Mouse (Mus musculus) neural tube, embryonic 13.5 days (tissue): ENCODE measurements at regions not wholly inside any gene's neighbourhood (a gene's known extent, or its start where the extent isn't known, plus 50 kb on each side); places are given as distances from the start of the nearest gene placed in this dataset.
"Not testable (repeated sequence)": the region's sequence is repeated elsewhere in the genome, so short reads cannot be mapped to it uniquely, and the experiment has no call there.

Source experiments
- ATAC-seq: fragments of 200-750 bp; cut with Nextera tagmentation; 2 replicates; pipeline ENCODE4 v1.8.0; 2017; ENCODE audit warnings: low read depth, mild to moderate bottlenecking, moderate TSS enrichment, moderate library complexity
- H3K27ac ChIP-seq: fragments of 300-500 bp; sonication (generic); replicated peaks from 2 replicates; pipeline ENCODE4 v1.5.1; 2015; ENCODE audit warnings: moderate library complexity, mild to moderate bottlenecking, inconsistent platforms
- H3K27me3 ChIP-seq: fragments of 300-500 bp; sonication (generic); 2 replicates; pipeline ENCODE4 v1.6.1; 2015; ENCODE audit warnings: mild to moderate bottlenecking, inconsistent platforms
- H3K36me3 ChIP-seq: fragments of 300-500 bp; sonication (generic); 2 replicates; pipeline ENCODE4 v1.6.1; 2015; ENCODE audit warnings: mild to moderate bottlenecking, inconsistent platforms
- H3K4me1 ChIP-seq: fragments of 300-500 bp; sonication (generic); replicated peaks from 2 replicates; pipeline ENCODE4 v1.6.1; 2015; ENCODE audit warnings: inconsistent platforms
- H3K4me2 ChIP-seq: fragments of 300-500 bp; sonication (generic); 2 replicates; pipeline ENCODE4 v1.6.1; 2015; ENCODE audit warnings: inconsistent platforms, mild to moderate bottlenecking, moderate library complexity
- H3K4me3 ChIP-seq: fragments of 300-500 bp; sonication (generic); 2 replicates; pipeline ENCODE4 v1.5.1; 2015; ENCODE audit warnings: mild to moderate bottlenecking, inconsistent platforms
- H3K9ac ChIP-seq: fragments of 300-500 bp; sonication (generic); 2 replicates; pipeline ENCODE4 v1.6.1; 2015; ENCODE audit warnings: moderate library complexity, mild to moderate bottlenecking, inconsistent platforms
- H3K9me3 ChIP-seq: fragments of 300-500 bp; sonication (generic); 2 replicates; pipeline ENCODE4 v1.6.1; 2016; ENCODE audit warnings: inconsistent platforms
- whole genome bisulfite sequencing: fragments of 180-500 bp; shearing (Covaris S2); methylation state at CpG from one replicate; pipeline ENCODE4 v1.1.7; 2015; 5-methylcytosine and 5-hydroxymethylcytosine counted together

DNA sequence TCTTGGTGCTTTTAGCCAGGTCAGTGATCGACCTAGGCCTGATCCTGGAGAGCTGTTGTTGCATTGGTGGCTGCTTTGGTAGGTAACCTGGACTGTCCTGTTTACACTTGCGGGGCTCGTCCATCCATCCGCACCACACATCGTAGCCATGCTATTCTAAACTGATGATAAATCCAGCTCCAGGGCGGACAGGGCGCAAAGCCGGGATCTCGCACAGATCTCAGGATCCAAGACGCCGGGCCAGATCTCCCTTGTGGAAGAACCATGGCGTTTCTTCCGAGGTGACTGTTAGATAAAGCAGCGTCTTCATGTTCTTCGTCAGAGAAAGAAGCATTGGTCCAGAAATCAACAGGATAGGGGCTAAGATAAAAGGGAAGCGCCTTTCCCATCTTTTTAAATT, 115.6 kb downstream of the Sec16b start:
- H3K9ac ChIP-seq, H3K27me3 ChIP-seq, H3K4me1 ChIP-seq, ATAC-seq, H3K9me3 ChIP-seq, H3K27ac ChIP-seq, H3K4me2 ChIP-seq, H3K36me3 ChIP-seq, H3K4me3 ChIP-seq: not testable (repeated sequence)
- 94% methylated on average over 16 of the region's 16 CpGs for WGBS

GRCm38 (mm10) chr1:157632586-157632985, 126.1 kb downstream of the Sec16b start:
- Histone ChIP-seq H3K4me1 (no peaks in the 10 kb centered on the region), H3K27ac (no peak overlapping the region), H3K9me3 (no peaks in the 10 kb centered on the region), H3K4me3 (no peak overlapping the region), H3K36me3 (no peaks in the 10 kb centered on the region), H3K9ac (no peak overlapping the region), H3K4me2 (no peak overlapping the region), H3K27me3 (no peaks in the 10 kb centered on the region)
- WGBS, result 74% methylated on average over 3 of the region's 3 CpGs
- no peak for ATAC-seq

- H3K27ac ChIP-seq, result no peak overlapping the region
- no peak for ATAC-seq
- no peak overlapping the region for H3K9ac ChIP-seq
- H3K36me3 ChIP-seq, result no peaks in the 10 kb centered on the region
- no peaks in the 10 kb centered on the region for H3K27me3 ChIP-seq
- no peaks in the 10 kb centered on the region for H3K4me1 ChIP-seq
- no peaks in the 10 kb centered on the region for H3K9me3 ChIP-seq
- 85% methylated on average over 6 of the region's 6 CpGs for WGBS
- H3K4me2 ChIP-seq, result no peak overlapping the region
- no peak overlapping the region for H3K4me3 ChIP-seq
These were observed 126.9 kb downstream of the Sec16b start for GRCm38 (mm10) chr1:157633470-157633869.

DNA sequence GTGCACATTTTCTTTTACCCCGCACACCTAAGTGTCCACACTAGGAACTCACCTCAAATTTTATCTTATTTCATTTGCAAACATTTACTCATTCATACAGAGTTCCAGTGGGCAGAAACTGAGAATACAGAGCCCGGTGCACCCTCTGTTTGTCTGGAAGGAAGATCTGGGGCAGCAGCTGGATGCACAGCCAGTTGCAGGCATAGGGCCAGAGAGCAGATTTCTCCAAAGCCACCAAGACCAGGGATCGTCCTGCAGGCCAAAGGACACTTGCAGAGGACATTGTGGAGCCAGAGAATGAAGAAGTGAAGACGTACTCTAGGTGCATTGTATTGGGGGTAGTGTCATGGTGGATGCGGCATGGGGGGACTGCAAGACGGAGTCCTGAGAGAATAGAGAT, 129.2 kb downstream of the Sec16b start:
- H3K36me3 ChIP-seq, result no peaks in the 10 kb centered on the region
- WGBS, result 87% methylated on average over 6 of the region's 6 CpGs

DNA sequence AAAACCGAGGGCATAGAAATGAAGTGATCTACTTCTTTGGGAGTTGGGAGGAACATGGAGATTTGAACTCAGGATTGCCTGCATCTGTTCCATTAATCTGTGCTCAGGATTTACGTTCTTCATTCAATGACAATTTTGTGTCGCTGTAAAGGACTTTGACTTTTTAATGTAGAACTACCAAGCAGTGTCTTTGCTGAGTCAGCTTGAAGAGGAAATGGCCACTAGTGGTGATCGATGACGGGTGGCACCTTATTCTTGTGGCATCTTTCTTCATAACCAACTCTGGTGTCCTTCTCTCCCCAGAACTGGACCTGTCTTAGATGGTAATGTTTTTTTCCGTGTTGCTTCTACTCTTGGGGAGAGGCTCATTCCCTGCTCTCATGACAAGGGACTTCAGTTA, 137.0 kb downstream of the Sec16b start:
- Histone ChIP-seq H3K36me3 (no peaks in the 10 kb centered on the region), H3K4me2 (no peak overlapping the region), H3K9me3 (no peaks in the 10 kb centered on the region), H3K9ac (no peak overlapping the region), H3K27ac (no peak overlapping the region), H3K27me3 (no peaks in the 10 kb centered on the region), H3K4me3 (no peak overlapping the region), H3K4me1 (no peaks in the 10 kb centered on the region)
- ATAC-seq, result no peak
- 91% methylated on average over 6 of the region's 6 CpGs for WGBS

More for the DNA sequence above, 129.2 kb downstream of the Sec16b start:
- H3K27ac ChIP-seq, result no peak overlapping the region
- H3K4me1 ChIP-seq, result no peaks in the 10 kb centered on the region
- no peak for ATAC-seq
- no peak overlapping the region for H3K4me3 ChIP-seq
- no peak overlapping the region for H3K4me2 ChIP-seq
- no peaks in the 10 kb centered on the region for H3K27me3 ChIP-seq
- H3K9me3 ChIP-seq, result no peaks in the 10 kb centered on the region
- no peak overlapping the region for H3K9ac ChIP-seq

DNA sequence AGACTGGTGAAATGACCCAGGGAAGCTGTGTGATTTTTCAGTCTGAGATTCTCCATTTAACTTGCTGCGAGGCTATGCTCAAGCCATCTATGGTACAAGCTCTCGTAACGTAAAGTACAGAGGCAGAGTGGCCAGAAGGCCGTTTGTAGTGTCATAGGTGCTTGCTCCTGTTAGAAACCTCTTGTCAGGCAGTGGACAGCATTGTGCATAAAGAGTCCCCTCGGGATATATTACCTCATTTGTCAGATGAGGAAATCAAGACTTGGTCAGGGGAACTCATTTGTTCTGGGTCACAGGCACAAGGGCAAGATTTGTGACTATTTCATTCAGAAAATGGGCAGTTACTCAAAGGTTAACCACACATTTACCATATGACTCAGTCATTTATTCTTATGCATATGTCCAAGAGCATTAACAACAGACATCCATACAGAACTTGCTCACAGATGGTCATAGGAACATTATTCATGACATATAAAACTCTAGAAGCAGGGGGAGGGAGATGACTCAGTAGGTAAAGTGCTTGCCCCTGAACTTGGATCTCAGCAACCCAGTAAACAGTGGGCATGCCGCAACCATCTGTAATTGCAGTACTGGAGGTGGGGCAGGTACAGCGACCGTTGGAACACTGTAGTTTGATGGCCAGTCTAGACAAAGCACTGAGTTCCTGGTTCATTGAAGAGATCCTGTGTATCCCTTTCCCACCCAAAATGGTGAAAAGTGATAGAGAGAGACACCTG, 139.3 kb downstream of the Sec16b start:
- no peak for ATAC-seq
- no peak overlapping the region for H3K4me3 ChIP-seq

GRCm38 (mm10) chr1:157655446-157655845, 148.9 kb downstream of the Sec16b start:
- 70% methylated on average over 4 of the region's 4 CpGs for WGBS
- no peaks in the 10 kb centered on the region for H3K4me1 ChIP-seq
- no peak overlapping the region for H3K4me2 ChIP-seq
- H3K36me3 ChIP-seq, result no peaks in the 10 kb centered on the region
- no peak for ATAC-seq
- H3K9ac ChIP-seq, result no peak overlapping the region
- H3K4me3 ChIP-seq, result no peak overlapping the region
- no peaks in the 10 kb centered on the region for H3K9me3 ChIP-seq
- no peak overlapping the region for H3K27ac ChIP-seq
- H3K27me3 ChIP-seq, result no peaks in the 10 kb centered on the region

More for the DNA sequence above, 139.3 kb downstream of the Sec16b start:
- Histone ChIP-seq H3K4me2 (no peak overlapping the region), H3K9me3 (no peaks in the 10 kb centered on the region), H3K36me3 (no peaks in the 10 kb centered on the region), H3K27me3 (no peaks in the 10 kb centered on the region), H3K27ac (no peak overlapping the region), H3K9ac (no peak overlapping the region), H3K4me1 (no peaks in the 10 kb centered on the region)
- 65% methylated on average over 8 of the region's 8 CpGs for WGBS

- Histone ChIP-seq H3K4me2 (no peak overlapping the region), H3K4me3 (no peak overlapping the region), H3K9ac (no peak overlapping the region), H3K27ac (no peak overlapping the region), H3K36me3 (no peaks in the 10 kb centered on the region), H3K4me1 (no peaks in the 10 kb centered on the region), H3K9me3 (no peaks in the 10 kb centered on the region), H3K27me3 (no peaks in the 10 kb centered on the region)
- WGBS, result 93% methylated on average over 6 of the region's 6 CpGs
- ATAC-seq, result no peak
These were observed 163.1 kb downstream of the Sec16b start for GRCm38 (mm10) chr1:157669626-157670025.

DNA sequence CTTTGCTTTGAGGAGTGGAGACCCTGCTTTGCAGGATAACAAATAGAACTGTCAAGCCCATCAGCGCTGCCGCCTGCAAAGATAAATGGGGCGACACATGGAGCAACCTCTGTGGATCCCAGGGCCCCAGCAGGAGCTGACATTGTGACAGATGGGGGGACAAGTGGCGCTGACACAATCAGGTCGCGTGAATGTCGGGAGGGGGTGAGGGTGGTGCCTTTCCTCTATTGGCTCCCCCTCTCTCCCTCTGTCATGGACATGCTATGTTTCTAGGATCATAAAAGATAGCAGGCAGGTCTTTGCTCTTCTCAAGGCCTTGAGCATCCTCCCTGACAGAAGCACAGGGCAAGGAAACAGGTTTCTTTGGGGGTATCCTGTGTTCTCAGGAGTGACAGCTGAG, 177.8 kb downstream of the Sec16b start:
- no peak overlapping the region for H3K4me2 ChIP-seq
- no peak for ATAC-seq
- 16% methylated on average over 7 of the region's 7 CpGs for WGBS

GRCm38 (mm10) chr1:157695198-157695597, 188.7 kb downstream of the Sec16b start:
- 76% methylated on average over 2 of the region's 2 CpGs for WGBS
- Histone ChIP-seq H3K9me3 (no peaks in the 10 kb centered on the region), H3K4me2 (no peak overlapping the region), H3K9ac (no peak overlapping the region), H3K36me3 (no peaks in the 10 kb centered on the region), H3K27me3 (no peaks in the 10 kb centered on the region), H3K27ac (no peak overlapping the region), H3K4me3 (no peak overlapping the region), H3K4me1 (no peaks in the 10 kb centered on the region)
- no peak for ATAC-seq

More for the DNA sequence above, 177.8 kb downstream of the Sec16b start:
- Histone ChIP-seq H3K4me1 (no peaks in the 10 kb centered on the region), H3K36me3 (no peaks in the 10 kb centered on the region), H3K4me3 (no peak overlapping the region), H3K9me3 (no peaks in the 10 kb centered on the region), H3K9ac (no peak overlapping the region), H3K27me3 (no peaks in the 10 kb centered on the region), H3K27ac (no peak overlapping the region)

DNA sequence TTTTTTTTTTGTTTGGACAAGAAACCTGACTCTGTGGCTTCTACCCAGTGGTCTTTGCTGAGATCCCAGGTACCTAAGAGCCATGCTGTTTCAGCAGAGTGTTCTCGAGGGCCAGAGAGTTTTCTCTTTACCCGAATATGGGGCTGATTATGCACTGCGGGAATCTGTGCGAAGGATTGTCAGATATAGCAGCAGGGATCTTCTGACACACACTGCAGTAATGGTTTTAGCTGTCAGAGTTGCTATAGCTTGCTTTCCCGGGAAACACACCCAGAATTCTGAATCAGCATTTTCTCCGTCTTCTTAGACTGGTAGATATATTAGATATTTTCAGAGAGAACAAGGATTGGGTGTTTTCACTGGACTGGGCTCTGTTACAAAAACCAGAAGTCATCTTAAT, 197.1 kb downstream of the Sec16b start:
- Histone ChIP-seq H3K9me3 (no peaks in the 10 kb centered on the region), H3K4me1 (no peaks in the 10 kb centered on the region), H3K27ac (no peak overlapping the region), H3K36me3 (no peaks in the 10 kb centered on the region), H3K27me3 (no peaks in the 10 kb centered on the region), H3K9ac (no peak overlapping the region), H3K4me3 (no peak overlapping the region), H3K4me2 (no peak overlapping the region)
- ATAC-seq, result no peak
- WGBS, result 71% methylated on average over 6 of the region's 6 CpGs

DNA sequence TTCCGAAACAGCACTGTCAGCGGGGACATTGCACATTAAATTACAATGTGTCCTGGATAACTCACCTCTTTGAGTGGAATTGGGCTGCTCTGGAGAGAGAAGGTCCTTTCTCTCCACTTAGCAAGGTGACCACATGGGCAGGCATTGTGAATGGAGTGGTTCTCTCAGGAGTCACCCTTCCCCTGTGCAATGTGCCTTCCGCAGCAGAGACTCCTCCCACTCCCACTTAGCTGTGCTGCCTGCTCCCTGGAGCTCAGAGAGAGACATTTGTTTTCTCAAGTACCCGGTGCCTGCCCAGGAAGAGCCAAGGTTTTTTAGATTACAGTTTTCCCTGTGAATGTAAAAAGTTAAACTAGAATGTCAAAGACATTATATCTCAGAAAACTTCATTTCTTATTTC, 198.8 kb downstream of the Sec16b start:
- 42% methylated on average over 4 of the region's 4 CpGs for WGBS
- Histone ChIP-seq H3K4me2 (no peak overlapping the region), H3K36me3 (no peaks in the 10 kb centered on the region), H3K4me1 (no peaks in the 10 kb centered on the region), H3K9ac (no peak overlapping the region), H3K27ac (no peak overlapping the region), H3K9me3 (no peaks in the 10 kb centered on the region), H3K27me3 (no peaks in the 10 kb centered on the region), H3K4me3 (no peak overlapping the region)
- no peak for ATAC-seq

- Histone ChIP-seq H3K9me3 (no peaks in the 10 kb centered on the region), H3K4me3 (no peak overlapping the region), H3K27ac (no peak overlapping the region), H3K4me1 (no peaks in the 10 kb centered on the region), H3K4me2 (no peak overlapping the region), H3K9ac (no peak overlapping the region), H3K36me3 (no peaks in the 10 kb centered on the region), H3K27me3 (no peaks in the 10 kb centered on the region)
- ATAC-seq, result no peak
- whole genome bisulfite sequencing, result 83% methylated on average over 2 of the region's 2 CpGs
These were observed 200.7 kb downstream of the Sec16b start for GRCm38 (mm10) chr1:157707256-157707655.
